In the genomic region with DNA sequence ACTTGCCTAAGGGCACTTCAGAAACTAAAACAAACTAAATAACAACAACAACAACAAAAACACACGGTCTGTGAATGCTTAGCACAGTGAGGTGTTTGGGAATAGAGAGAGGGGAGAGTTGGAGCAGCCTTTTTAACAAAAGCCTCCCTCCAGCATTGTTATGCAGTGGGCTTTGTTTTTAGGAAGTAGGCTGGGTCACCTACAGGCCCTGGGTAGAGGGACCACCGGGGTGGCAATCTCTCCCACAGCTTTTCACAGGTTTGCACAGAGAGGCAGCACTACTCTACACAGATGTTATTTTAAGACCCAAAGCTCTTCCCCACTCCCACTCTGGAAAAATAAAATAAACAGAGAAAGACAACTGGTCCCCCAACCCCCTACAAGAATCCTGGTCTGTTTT, we compare ENCODE assay signal across 10 mouse cellular contexts. TPM values are rescaled to one million over a fixed set of nuclear protein-coding genes. Genes with fewer than 3 reads are reported as not detected.
DNase-seq lines count a peak whose midpoint lies in the region; ATAC-seq and TF ChIP-seq lines count a peak whose summit lies in the region.
"Had no signal": no experiment of that assay in that cellular context is flagged by ENCODE, and none has a peak within 500 bp of the region (broad histone marks: within the 10 kb centered on the region; RNA-seq: fewer than 3 reads in every experiment).

No protein-coding gene starts in this region.

- no peak for TF ChIP-seq CTCF in E14TG2a.4 (conservative IDR thresholded peaks at IDR 0.05; ENCODE audit: low read length)

- no peak overlapping the region for H3K4me3 ChIP-seq in liver, embryonic 11.5 days (ENCODE audit: low read depth, low read length)
- no peak overlapping the region for H3K4me3 ChIP-seq in liver, embryonic 12.5 days
- H3K4me3 ChIP-seq in E14TG2a.4 (replicated peaks; ENCODE audit: low read length): peak overlapping the region; percentile 57
- H3K4me3 ChIP-seq in intestine, embryonic 15.5 days (replicated peaks): no peak overlapping the region
- H3K4me3 ChIP-seq: liver, embryonic 13.5 days had no signal

- no peak for ATAC-seq in liver, embryonic 11.5 days (replicated peaks; ENCODE audit: low FRiP score)
- no peak for ATAC-seq in liver, embryonic 12.5 days
- no peak for ATAC-seq in intestine, embryonic 15.5 days

- peak overlapping the region; percentile 25; the same call in 1 of the 2 replicates for H3K27ac ChIP-seq in liver, embryonic 11.5 days (ENCODE audit: low read depth, low read length)
- no peak overlapping the region for H3K27ac ChIP-seq in liver, embryonic 12.5 days
- peak overlapping the region; percentile 64 for H3K27ac ChIP-seq in intestine, embryonic 15.5 days
- H3K27ac ChIP-seq: liver, embryonic 13.5 days had no signal

- H3K9me3 ChIP-seq in liver, embryonic 11.5 days (ENCODE audit: control insufficient read depth, low read length): no peaks in the 10 kb centered on the region
- H3K9me3 ChIP-seq in liver, embryonic 12.5 days (replicated peaks): no peaks in the 10 kb centered on the region
- no peaks in the 10 kb centered on the region for H3K9me3 ChIP-seq in E14TG2a.4 (ENCODE audit: low read length)
- H3K9me3 ChIP-seq in intestine, embryonic 15.5 days: no peaks in the 10 kb centered on the region
- H3K9me3 ChIP-seq: liver, embryonic 13.5 days had no signal

- peaks cover 26% of the 10 kb centered on the region for H3K4me1 ChIP-seq in liver, embryonic 11.5 days (replicated peaks; ENCODE audit: control insufficient read depth, insufficient read depth, low read length)
- peaks cover 29% of the 10 kb centered on the region for H3K4me1 ChIP-seq in liver, embryonic 12.5 days
- H3K4me1 ChIP-seq in E14TG2a.4 (replicated peaks; ENCODE audit: low read depth, low read length): peaks cover 97% of the 10 kb centered on the region
- H3K4me1 ChIP-seq in intestine, embryonic 15.5 days (replicated peaks): peaks cover 56% of the 10 kb centered on the region

- peak overlapping the region; percentile 13; the same call in 1 of the 2 replicates for H3K4me2 ChIP-seq in liver, embryonic 11.5 days
- H3K4me2 ChIP-seq in liver, embryonic 12.5 days: no peak overlapping the region
- no peak overlapping the region for H3K4me2 ChIP-seq in intestine, embryonic 15.5 days (replicated peaks)
- H3K4me2 ChIP-seq: liver, embryonic 13.5 days had no signal

- H3K27me3 ChIP-seq in liver, embryonic 11.5 days (replicated peaks; ENCODE audit: control insufficient read depth, insufficient read depth, low read length): no peaks in the 10 kb centered on the region
- no peaks in the 10 kb centered on the region for H3K27me3 ChIP-seq in liver, embryonic 12.5 days (replicated peaks)
- no peaks in the 10 kb centered on the region for H3K27me3 ChIP-seq in E14TG2a.4 (ENCODE audit: insufficient read depth, low read length)
- no peaks in the 10 kb centered on the region for H3K27me3 ChIP-seq in intestine, embryonic 15.5 days (replicated peaks)
- H3K27me3 ChIP-seq: CH12.LX; liver, embryonic 13.5 days had no signal

- H3K36me3 ChIP-seq in liver, embryonic 11.5 days (ENCODE audit: control insufficient read depth, insufficient read depth, low read length): peaks cover 44% of the 10 kb centered on the region
- H3K36me3 ChIP-seq in liver, embryonic 12.5 days: peaks cover 99% of the 10 kb centered on the region
- H3K36me3 ChIP-seq in E14TG2a.4 (ENCODE audit: insufficient read depth, low read length): peaks cover 92% of the 10 kb centered on the region
- peaks cover 46% of the 10 kb centered on the region for H3K36me3 ChIP-seq in intestine, embryonic 15.5 days

- H3K9ac ChIP-seq in liver, embryonic 11.5 days (ENCODE audit: low read depth, low read length): no peak overlapping the region
- no peak overlapping the region for H3K9ac ChIP-seq in liver, embryonic 12.5 days
- peak overlapping the region; percentile 30; the same call in 1 of the 2 replicates for H3K9ac ChIP-seq in intestine, embryonic 15.5 days
- H3K9ac ChIP-seq: liver, embryonic 13.5 days had no signal

- 27% methylated on average over 2 of the region's 2 CpGs for WGBS in liver, embryonic 11.5 days
- 20% methylated on average over 2 of the region's 2 CpGs for WGBS in liver, embryonic 12.5 days (ENCODE audit: insufficient replicate concordance)
- 21% methylated on average over 2 of the region's 2 CpGs for WGBS in intestine, embryonic 15.5 days

- no peak for DNase-seq in liver, embryonic 11.5 days (ENCODE audit: low spot score)
- DNase-seq in ZHBTc4 (ENCODE audit: low read depth, low spot score): peak; percentile 64
- DNase-seq in Muller cell, postnatal 12 days (ENCODE audit: inconsistent ontology term): no peak
- no peak for DNase-seq in cerebellum, postnatal 14 days
- DNase-seq: gastrocnemius, postnatal 14 days had no signal

RNA-seq across cellular contexts. Expression of gene Fancc, which starts 31.8 kb away (rescaled TPM):
- polyA plus RNA-seq in liver, embryonic 11.5 days (2014; fragmentation: Nextera tagmentation; extraction: Ambion mirVana): 16.0 and 18.9 TPM in 2 replicates
- polyA plus RNA-seq in liver, embryonic 12.5 days (2016; fragmentation: Nextera tagmentation; extraction: Ambion mirVana): 13.5 TPM in 2 replicates
- polyA plus RNA-seq in intestine, embryonic 15.5 days (2015; fragmentation: Nextera tagmentation; extraction: Ambion mirVana): 17.1 and 17.7 TPM in 2 replicates

RNA-seq across cellular contexts. Expression of gene Ptch1, which starts 44.5 kb away (rescaled TPM):
- 14.0 and 15.0 TPM in 2 replicates for polyA plus RNA-seq in liver, embryonic 11.5 days (2014; fragmentation: Nextera tagmentation; extraction: Ambion mirVana)
- 7.0 TPM in 2 replicates for polyA plus RNA-seq in liver, embryonic 12.5 days (2016; fragmentation: Nextera tagmentation; extraction: Ambion mirVana)
- polyA plus RNA-seq in intestine, embryonic 15.5 days (2015; fragmentation: Nextera tagmentation; extraction: Ambion mirVana): 30.5 and 34.1 TPM in 2 replicates
